Mouse (Mus musculus): ENCODE results near the gene Pip4k2c. TPM values are rescaled to one million over a fixed set of nuclear protein-coding genes. Genes with fewer than 3 reads are reported as not detected.

Pip4k2c gene
- total and polyA plus RNA-seq, 2 experiments from 2014 or later, result 23.7 to 25.0 TPM

DNA sequence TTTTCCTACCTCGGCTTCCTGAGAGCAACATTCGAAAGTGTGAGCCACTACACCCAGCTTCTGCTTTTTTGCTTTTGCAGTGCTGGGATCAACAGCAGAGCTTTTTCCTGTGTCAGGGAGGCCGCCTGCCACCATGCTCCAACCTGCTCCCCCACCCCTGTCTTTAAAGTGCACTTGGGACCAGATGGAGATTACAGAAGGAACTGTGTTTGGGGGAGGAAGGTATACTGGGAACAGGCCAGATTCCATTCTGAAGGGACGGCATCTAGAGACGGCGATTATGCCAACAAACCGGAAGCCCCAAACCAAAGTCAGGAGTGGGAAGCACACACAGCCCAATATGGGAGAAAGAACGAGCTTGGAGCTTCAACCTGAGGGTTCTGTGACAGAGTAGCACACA, 15.8 kb upstream of the Pip4k2c start:
- no peak for TF ChIP-seq CTCF (IDR thresholded peaks at IDR 0.05; ENCODE audit: low read depth)
- no peak for TF ChIP-seq EP300 (IDR thresholded peaks at IDR 0.05; ENCODE audit: low read depth)
- Histone ChIP-seq H3K4me2 (ENCODE audit: low read depth, low read length) (no peak overlapping the region), H3K9me3 (replicated peaks; ENCODE audit: control insufficient read depth, low read length) (no peaks in the 10 kb centered on the region), H3K9ac (replicated peaks; ENCODE audit: low read depth, low read length) (no peak overlapping the region), H3K36me3 (replicated peaks; ENCODE audit: control insufficient read depth, insufficient read depth, low read length) (no peaks in the 10 kb centered on the region), H3K27me3 (ENCODE audit: control insufficient read depth, insufficient read depth, low read length) (peaks cover 22% of the 10 kb centered on the region), H3K4me3 (ENCODE audit: low read depth, low read length) (no peak overlapping the region), H3K27ac (ENCODE audit: low read depth) (no peak overlapping the region), H3K4me1 (ENCODE audit: control insufficient read depth, insufficient read depth) (no peaks in the 10 kb centered on the region)
- ATAC-seq (ENCODE audit: insufficient read depth, low read depth) (no peak), DNase-seq (ENCODE audit: low spot score) (no peak)
- WGBS, result 77% methylated on average over 8 of the region's 8 CpGs

DNA sequence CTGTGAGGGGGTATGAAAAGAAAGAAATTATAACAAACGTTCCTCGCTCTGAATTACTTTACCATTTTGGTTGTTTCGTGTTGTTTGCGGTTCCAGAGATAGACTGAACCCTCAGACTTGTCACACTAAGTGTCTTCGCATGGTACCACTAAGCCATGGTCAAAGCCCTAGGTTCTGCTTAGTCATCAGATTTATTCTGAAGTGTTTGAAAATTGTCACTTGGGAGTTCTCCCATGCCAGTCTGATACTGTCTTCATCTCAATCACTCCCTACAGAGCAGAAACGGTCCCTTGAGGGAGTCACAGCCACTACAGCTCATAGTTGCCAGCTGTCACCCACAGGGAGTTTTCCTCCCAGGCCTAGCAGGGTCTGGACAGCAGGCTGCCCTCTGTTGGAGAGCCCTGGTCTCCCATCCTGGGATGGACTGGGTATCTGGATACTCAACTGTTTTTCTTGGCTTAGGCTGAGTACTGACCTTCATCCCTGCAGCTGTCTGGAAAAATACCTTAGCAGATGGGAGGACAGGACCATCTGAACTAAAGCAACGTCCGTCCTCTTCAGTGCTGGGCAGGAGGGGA, 15.0 kb upstream of the Pip4k2c start:
- Histone ChIP-seq H3K4me2 (ENCODE audit: low read depth, low read length) (no peak overlapping the region), H3K9me3 (replicated peaks; ENCODE audit: control insufficient read depth, low read length) (no peaks in the 10 kb centered on the region), H3K4me1 (ENCODE audit: control insufficient read depth, insufficient read depth) (no peaks in the 10 kb centered on the region), H3K36me3 (replicated peaks; ENCODE audit: control insufficient read depth, insufficient read depth, low read length) (no peaks in the 10 kb centered on the region), H3K9ac (replicated peaks; ENCODE audit: low read depth, low read length) (no peak overlapping the region), H3K4me3 (ENCODE audit: low read depth, low read length) (no peak overlapping the region), H3K27me3 (ENCODE audit: control insufficient read depth, insufficient read depth, low read length) (peaks cover 22% of the 10 kb centered on the region), H3K27ac (ENCODE audit: low read depth) (no peak overlapping the region)
- ATAC-seq (ENCODE audit: insufficient read depth, low read depth), result no peak
- TF ChIP-seq EP300 (IDR thresholded peaks at IDR 0.05; ENCODE audit: low read depth) (no peak), CTCF (IDR thresholded peaks at IDR 0.05; ENCODE audit: low read depth) (peak; percentile 45)
- 53% methylated on average over 8 of the region's 8 CpGs for WGBS
- no peak for DNase-seq (ENCODE audit: low spot score)

DNA sequence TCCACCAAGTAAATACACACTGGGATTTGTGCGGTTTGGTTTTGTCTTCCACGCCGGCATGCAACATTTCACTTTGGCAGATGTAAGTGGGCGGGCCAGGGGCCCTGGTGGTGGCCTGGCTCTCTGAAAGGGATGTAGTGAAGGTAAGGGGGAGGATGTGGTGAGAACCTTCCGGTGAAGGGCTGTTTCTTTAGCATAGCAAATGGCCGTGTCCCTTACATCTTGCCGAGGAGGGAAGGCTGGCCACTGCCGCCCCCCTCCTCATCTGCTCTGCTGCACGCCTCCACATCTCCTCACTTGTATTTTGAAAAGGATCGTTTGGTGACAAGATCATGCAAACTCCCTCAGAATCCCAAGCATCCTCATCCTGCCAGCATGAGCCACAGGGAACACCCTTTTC, 14.3 kb upstream of the Pip4k2c start:
- Histone ChIP-seq H3K9me3 (replicated peaks; ENCODE audit: control insufficient read depth, low read length) (no peaks in the 10 kb centered on the region), H3K36me3 (replicated peaks; ENCODE audit: control insufficient read depth, insufficient read depth, low read length) (no peaks in the 10 kb centered on the region), H3K4me3 (ENCODE audit: low read depth, low read length) (no peak overlapping the region), H3K27ac (ENCODE audit: low read depth) (no peak overlapping the region), H3K27me3 (ENCODE audit: control insufficient read depth, insufficient read depth, low read length) (peaks cover 22% of the 10 kb centered on the region), H3K4me1 (ENCODE audit: control insufficient read depth, insufficient read depth) (no peaks in the 10 kb centered on the region), H3K9ac (replicated peaks; ENCODE audit: low read depth, low read length) (no peak overlapping the region), H3K4me2 (ENCODE audit: low read depth, low read length) (no peak overlapping the region)
- 30% methylated on average over 10 of the region's 10 CpGs for WGBS
- DNase-seq (ENCODE audit: low spot score) (no peak), ATAC-seq (ENCODE audit: insufficient read depth, low read depth) (no peak)
- TF ChIP-seq EP300 (IDR thresholded peaks at IDR 0.05; ENCODE audit: low read depth) (no peak), CTCF (IDR thresholded peaks at IDR 0.05; ENCODE audit: low read depth) (no peak)

DNA sequence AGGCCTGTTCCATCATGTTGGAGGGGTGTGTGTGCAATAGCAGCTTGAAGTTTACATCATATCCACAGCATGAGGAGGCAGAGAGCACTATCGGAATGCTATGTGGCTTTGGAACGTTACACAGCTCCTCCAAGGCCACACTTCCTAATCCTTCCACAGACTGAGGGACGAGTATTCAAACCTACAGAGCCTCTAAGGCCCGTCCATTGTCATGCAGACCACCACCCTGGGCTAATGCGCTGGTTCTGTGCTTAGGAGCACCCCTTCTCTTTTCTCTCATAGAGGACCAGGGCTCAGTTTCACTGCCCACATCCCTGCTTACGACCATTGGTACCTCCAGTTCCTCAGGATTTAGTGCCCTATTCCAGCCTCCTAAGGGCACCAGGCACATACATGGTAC, 13.8 kb upstream of the Pip4k2c start:
- Histone ChIP-seq H3K9me3 (replicated peaks; ENCODE audit: control insufficient read depth, low read length) (0 out of 2 replicates have a peak, but pooled peaks cover 4% of the 10 kb centered on the region), H3K4me2 (ENCODE audit: low read depth, low read length) (no peak overlapping the region), H3K4me1 (ENCODE audit: control insufficient read depth, insufficient read depth) (no peaks in the 10 kb centered on the region), H3K27me3 (ENCODE audit: control insufficient read depth, insufficient read depth, low read length) (peaks cover 22% of the 10 kb centered on the region), H3K36me3 (replicated peaks; ENCODE audit: control insufficient read depth, insufficient read depth, low read length) (no peaks in the 10 kb centered on the region), H3K4me3 (ENCODE audit: low read depth, low read length) (no peak overlapping the region), H3K9ac (replicated peaks; ENCODE audit: low read depth, low read length) (no peak overlapping the region), H3K27ac (ENCODE audit: low read depth) (no peak overlapping the region)
- no peak for ATAC-seq (ENCODE audit: insufficient read depth, low read depth)
- TF ChIP-seq EP300 (IDR thresholded peaks at IDR 0.05; ENCODE audit: low read depth) (no peak), CTCF (IDR thresholded peaks at IDR 0.05; ENCODE audit: low read depth) (no peak)
- WGBS, result 47% methylated on average over 6 of the region's 6 CpGs
- DNase-seq (ENCODE audit: low spot score), result no peak

DNA sequence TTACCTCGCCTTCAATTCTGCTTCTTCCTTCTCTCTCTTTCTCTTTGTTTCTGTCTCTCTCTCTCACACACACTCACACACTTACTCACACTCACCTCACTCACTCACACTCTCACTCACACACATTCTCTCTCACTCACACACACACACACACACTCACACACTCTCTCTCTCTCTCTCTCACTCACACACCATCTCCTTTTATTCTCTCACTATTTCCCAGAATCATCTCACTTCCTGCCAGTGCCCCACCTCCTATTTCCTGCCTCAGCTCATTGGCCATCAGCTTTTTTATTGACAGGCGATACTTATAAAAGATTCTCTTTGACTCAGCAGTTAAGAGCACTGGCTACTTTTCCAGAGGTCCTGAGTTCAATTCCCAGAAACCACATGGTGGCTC, 7.0 kb upstream of the Pip4k2c start:
- Histone ChIP-seq H3K4me1 (ENCODE audit: control insufficient read depth, insufficient read depth) (no peaks in the 10 kb centered on the region), H3K9me3 (replicated peaks; ENCODE audit: control insufficient read depth, low read length) (0 out of 2 replicates have a peak, but pooled peaks cover 4% of the 10 kb centered on the region), H3K27ac (ENCODE audit: low read depth) (no peak overlapping the region), H3K27me3 (ENCODE audit: control insufficient read depth, insufficient read depth, low read length) (no peaks in the 10 kb centered on the region), H3K36me3 (replicated peaks; ENCODE audit: control insufficient read depth, insufficient read depth, low read length) (no peaks in the 10 kb centered on the region), H3K9ac (replicated peaks; ENCODE audit: low read depth, low read length) (no peak overlapping the region), H3K4me3 (ENCODE audit: low read depth, low read length) (no peak overlapping the region), H3K4me2 (ENCODE audit: low read depth, low read length) (no peak overlapping the region)
- TF ChIP-seq EP300 (IDR thresholded peaks at IDR 0.05; ENCODE audit: low read depth) (no peak), CTCF (IDR thresholded peaks at IDR 0.05; ENCODE audit: low read depth) (no peak)
- ATAC-seq (ENCODE audit: insufficient read depth, low read depth), result no peak
- 82% methylated on average over 2 of the region's 2 CpGs for WGBS
- no peak for DNase-seq (ENCODE audit: low spot score)

DNA sequence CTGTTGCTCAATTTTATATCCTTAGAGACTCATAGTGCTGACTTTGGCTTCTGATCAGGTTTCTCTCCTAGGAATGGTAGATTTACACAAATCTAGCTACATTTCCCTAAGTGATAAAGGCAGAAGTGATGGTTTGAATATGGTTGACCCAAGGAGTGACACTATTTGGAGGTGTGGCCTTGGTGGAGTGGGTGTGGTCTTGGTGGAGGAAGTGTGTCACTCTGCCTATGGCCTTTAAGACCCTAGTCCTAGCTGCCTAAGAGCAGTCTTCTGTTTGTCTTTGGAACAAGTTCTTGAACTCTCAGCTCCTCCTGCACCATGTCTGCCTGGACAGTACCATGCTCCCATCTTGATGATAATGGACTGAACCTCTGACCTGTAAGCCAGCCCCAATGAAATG, 5.8 kb upstream of the Pip4k2c start:
- DNase-seq (ENCODE audit: low spot score) (no peak), ATAC-seq (ENCODE audit: insufficient read depth, low read depth) (no peak)
- no peak for TF ChIP-seq EP300 (IDR thresholded peaks at IDR 0.05; ENCODE audit: low read depth)
- TF ChIP-seq CTCF (IDR thresholded peaks at IDR 0.05; ENCODE audit: low read depth), result no peak
- H3K27me3 ChIP-seq (ENCODE audit: control insufficient read depth, insufficient read depth, low read length), result no peaks in the 10 kb centered on the region
- H3K4me2 ChIP-seq (ENCODE audit: low read depth, low read length), result no peak overlapping the region
- 0 out of 2 replicates have a peak, but pooled peaks cover 4% of the 10 kb centered on the region for H3K9me3 ChIP-seq (replicated peaks; ENCODE audit: control insufficient read depth, low read length)
- no peaks in the 10 kb centered on the region for H3K36me3 ChIP-seq (replicated peaks; ENCODE audit: control insufficient read depth, insufficient read depth, low read length)
- no peaks in the 10 kb centered on the region for H3K4me1 ChIP-seq (ENCODE audit: control insufficient read depth, insufficient read depth)
- H3K27ac ChIP-seq (ENCODE audit: low read depth), result no peak overlapping the region
- no peak overlapping the region for H3K4me3 ChIP-seq (ENCODE audit: low read depth, low read length)
- H3K9ac ChIP-seq (replicated peaks; ENCODE audit: low read depth, low read length), result no peak overlapping the region

All from heart, postnatal 0 days (tissue).